Mouse (Mus musculus): ENCODE measurements at regions not wholly inside any gene's neighbourhood (a gene's known extent, or its start where the extent isn't known, plus 50 kb on each side); places are given as distances from the start of the nearest gene placed in this dataset.

DNA sequence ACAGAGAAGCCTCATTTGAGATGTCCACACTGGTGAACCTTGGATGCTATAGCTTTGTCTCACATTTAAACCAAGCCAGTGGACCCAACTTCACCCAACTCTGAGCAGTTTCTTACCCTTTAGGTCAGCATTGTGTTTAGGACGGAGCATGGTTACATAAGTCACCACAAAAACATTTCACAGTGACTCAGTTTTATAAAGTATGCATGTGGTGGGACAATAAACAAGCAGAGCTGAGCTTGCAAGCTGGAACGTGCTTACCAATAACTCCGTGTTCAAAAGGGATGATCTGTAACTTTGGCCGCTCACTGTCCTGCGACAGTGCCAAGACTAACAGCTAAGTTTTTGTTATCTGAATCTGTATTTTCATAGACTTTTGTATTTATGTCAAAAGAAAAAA lies 587.8 kb downstream of the Epha4 start:
- TF ChIP-seq FLI1 (IDR thresholded peaks at IDR 0.05; ENCODE audit: low read length) = no peak
- no peak for TF ChIP-seq GATA1 (IDR thresholded peaks at IDR 0.05; ENCODE audit: borderline replicate concordance, low read length)
